Mouse (Mus musculus) sigmoid colon, adult 10 weeks (tissue): ENCODE measurements around the gene Satb1. TPM values are rescaled to one million over a fixed set of nuclear protein-coding genes. Genes with fewer than 3 reads are reported as not detected.

ENCODE experiments used
- polyA plus RNA-seq: library from polyadenylated mRNA; stranded (reverse); fragments of 350-450 nt; fragmentation: Illumina TruSeq; extraction: RNeasy Lipid Tissue Mini Kit (QIAGEN cat#74804); gene quantifications from one replicate; pipeline ENCODE4 v1.2.3, GENCODE M21; 2014; ENCODE audit warnings: low read depth, low replicate concordance

Gene Satb1
- 7.9 TPM for polyA plus RNA-seq

GRCm38 (mm10) chr17:51832900-51833577 lies at the start of gene Satb1:
Gene Satb1, minus strand, starts transcription at chr17:51833290.

